Mouse (Mus musculus) c-Kit-positive CD71-positive TER-119-negative erythroid progenitor cells, embryonic 14.5 days (primary cell): ENCODE results near the gene Haus5.

Source experiments
- DNase-seq: peaks from one replicate; pipeline ENCODE4 v3.0.0-alpha.2; 2013; ENCODE audit warnings: low read depth

Haus5 gene

DNA sequence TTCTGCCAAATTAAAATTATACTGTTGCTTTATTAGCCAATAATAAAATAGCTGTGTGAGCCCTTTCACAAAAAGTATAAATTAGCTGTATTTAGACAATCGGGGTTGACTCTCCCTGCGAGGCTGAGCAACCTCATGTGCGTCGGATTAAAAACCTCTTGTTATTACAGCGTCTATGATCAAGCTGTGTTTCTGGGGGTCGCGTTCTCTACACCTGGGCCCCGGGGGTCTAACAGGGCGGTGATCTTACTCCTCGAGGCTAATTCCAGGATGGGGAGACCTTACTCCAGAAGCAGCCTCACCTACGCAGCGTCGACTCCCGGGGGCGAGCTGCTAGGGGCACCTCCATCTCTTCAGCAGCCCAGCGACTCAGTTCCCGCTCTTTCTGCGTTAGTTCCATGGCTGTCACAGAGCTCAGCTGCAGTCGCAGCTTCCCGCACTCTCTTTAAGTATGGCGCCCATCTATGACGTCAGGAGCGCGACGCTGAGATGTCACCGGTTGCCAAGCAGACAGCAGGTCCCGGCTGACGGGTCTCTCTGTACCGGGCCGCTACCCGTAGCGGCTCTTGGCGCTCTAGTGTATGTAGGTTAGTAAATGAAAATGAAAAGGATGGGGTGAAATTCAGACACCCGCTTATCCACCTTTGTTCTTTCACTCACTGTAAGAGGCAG, at the start of gene Haus5:
Gene Haus5 (minus strand): TSS at position 466 of the 672 bp plus-strand sequence.
- peak; percentile 92 for DNase-seq

DNA sequence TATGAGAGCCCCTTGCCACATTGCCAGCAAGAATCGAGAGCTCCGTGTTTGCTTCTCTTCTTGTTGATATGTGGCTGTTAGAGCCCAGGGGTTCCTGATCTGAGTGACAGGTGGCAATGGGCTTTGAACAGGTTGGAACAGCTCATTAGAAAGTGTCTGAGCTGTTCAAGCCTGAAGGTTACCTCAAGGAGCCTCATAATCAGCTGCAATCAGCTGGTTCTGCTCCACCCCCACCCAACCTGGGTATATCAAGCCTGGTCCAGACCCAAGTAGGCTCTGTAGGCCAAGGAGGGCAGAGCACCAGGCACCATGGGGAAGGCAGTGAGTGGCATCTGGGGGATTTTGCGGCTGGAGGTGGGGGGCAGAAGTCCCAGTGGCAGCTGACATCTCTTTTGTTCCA, 47.1 kb upstream of the Haus5 start, which contains the start of gene Atp4a:
Gene Atp4a (plus strand): TSS at position 268 of the 400 bp plus-strand sequence.
- DNase-seq = no peak

DNA sequence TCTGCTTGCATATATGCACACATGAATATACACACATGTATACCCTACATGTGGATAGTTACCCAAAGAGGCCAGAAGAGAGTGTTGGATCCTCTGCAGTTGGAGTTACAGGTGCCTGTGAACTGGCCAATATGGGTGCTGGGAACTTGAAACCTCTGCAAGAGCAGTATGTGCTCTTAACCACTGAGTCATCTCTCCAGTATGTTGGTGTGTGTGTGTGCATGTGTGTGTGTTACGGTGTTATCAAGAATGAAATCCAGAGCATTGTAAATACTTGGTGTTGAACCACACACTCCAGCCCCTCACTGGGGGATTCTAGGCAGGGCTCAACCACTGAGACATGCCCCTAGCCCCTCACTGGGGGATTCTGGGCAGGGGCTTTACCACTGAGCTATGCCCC, 42.6 kb upstream of the Haus5 start:
- no peak for DNase-seq

DNA sequence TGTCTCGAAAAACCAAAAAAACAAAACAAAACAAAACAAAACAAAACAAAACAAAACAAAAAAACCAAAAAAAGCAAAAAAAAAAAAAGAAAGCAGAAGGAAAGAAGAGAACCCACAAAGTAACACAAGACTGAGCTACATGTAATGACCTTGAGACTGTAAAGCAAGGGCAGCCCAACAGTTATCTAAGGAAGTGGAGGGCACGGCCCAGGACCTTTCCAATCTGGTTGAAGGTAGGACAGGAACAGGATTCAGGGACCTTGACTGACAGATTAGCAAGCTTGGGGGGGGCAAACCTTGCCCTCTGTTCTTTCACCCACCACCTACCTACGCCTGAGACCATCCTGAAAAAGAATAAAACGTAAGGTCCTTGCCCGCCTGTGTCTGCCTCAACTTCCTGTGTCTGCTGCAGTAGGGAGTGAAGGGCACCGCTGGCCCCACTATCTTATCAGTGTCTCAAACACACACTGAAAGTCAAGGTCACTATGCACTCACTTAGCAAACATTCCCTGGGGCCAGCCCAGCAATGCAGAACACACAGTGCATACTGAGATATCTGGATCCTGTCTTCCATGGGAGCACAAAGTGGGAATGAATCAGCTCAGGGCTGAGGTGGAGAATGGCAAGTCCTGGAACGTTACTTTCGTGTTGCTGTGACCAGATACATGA, 41.6 kb upstream of the Haus5 start:
- DNase-seq = no peak

DNA sequence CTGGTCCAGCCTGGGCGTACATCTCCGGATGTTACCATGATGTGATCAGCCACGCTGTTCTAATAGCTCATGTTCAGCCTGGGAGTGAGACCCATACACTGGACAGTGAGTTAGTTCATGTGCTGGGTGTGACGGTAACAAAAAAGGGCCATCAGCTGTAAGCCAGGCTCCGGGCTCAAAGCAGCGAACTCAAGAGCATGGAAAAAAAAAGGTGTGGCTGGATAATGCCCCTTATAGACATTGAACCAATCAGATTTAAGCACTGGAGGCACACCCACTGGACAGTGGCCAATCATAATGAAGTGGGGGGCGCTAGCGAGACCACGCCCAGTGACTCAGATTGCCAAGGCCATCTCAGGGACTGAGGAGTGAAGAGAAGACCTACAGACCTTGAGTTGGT, 33.8 kb upstream of the Haus5 start, which contains the start of gene 2200002J24Rik:
Gene 2200002J24Rik (plus strand): TSS at position 338 of the 400 bp plus-strand sequence.
- peak; percentile 50 for DNase-seq

DNA sequence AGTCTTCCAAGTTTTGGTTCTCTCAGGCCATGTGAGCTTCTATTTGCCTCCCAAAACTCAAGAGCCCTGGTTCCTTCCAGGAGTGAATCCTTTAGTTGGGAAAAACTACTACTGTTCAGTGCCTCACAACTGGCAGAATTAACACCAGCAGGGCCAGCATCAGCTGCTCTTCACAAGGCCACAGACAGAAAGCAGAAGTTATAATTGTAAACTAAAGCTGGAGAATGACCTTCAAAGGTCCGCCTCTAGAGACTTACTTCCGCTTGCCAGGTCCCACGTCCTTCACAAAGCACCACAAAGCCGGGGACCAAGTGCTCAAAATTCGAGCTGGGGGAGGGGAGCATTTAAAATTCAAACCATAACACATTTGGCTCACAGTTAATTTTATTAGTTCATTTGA, 33.3 kb upstream of the Haus5 start:
- DNase-seq = no peak

DNA sequence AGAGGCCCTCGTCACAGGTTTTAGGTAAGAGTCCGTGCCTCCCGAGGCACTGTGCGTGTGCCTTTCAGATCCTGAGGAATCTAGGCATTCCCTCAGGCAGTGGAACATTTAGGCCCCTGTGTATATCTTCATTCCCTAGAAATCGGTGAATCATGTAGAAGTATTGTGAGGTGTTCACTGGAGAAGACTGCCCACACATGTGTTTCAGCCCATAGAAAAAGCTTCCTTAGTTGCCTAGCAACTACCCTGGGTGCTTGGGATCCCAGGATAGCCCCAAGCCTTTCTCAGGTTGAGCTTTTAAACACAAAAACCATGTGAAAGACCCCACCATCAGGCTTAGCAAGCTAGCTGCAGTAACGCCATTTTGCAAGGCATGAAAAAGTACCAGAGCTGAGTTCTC, 23.5 kb upstream of the Haus5 start:
- no peak for DNase-seq

DNA sequence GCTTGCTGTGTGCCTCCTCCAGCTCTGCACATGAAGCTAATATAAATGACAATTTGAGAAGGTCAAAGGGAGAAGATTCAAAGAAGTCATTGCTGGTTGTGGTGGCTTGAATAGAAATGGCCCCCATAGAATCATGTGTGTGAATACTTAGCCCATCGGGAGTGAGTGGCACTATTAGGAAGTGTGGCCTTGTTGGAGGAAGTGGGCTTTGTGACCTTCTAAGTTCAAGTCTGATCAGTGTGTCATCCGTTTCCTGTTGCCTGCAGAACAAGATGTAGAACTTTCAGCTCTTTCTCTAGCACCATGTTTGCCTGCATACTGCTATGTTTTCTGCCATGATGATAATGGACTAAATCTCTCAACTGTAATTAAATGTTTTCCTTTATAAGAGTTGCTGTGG, 18.6 kb upstream of the Haus5 start:
- DNase-seq = no peak

DNA sequence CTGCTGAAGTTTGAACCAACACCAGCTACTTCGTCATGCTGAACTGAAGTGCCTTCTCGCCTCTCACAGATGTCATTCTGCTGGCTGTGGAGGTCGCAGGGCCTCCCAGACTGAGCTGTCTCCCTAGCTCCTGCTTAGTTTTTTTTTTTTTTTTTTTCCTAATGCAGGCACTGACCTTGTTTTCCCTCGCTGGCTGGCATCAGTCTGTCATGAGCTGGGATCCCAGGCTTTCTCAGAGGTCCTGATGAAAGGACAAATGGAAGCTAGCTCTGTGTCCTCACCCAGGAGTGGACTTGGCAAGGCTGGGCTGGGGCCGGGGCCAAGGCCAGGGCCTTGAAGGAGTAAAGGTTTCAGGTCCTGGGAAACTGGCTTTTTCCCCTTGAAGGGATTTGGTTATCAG, 17.1 kb upstream of the Haus5 start:
- DNase-seq = no peak

DNA sequence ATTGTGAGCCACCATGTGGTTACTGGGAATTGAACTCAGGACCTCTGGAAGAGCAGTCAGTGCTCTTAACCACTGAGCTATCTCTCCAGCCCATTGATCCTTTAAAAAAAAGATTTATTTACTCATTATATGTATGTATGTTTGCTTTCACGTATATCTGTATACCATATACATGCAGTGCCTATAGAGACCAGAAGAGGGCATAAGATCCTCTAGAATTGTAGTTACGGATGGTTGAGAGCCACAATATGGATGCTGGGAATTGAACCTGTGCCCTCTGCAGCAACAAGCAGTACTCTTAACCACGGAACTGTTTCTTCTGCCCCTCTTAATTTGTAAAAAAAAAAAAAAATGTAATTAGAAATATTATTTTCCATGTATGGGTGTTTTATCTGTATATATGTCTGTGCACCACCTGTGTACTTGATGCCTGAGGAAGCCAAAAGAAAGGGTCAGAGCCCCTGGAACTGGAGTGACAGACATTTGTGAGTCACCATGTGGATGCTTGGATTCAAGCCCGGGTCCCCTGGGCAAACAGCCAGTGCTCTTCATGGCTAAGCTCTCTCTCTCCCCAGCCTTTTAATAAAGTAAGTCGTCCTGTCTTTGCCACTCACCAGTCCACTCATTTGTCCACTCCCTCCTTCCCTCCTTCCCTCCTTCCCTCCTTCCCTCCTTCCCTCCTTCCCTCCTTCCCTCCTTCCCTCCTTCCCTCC, 13.6 kb upstream of the Haus5 start:
- DNase-seq = no peak

DNA sequence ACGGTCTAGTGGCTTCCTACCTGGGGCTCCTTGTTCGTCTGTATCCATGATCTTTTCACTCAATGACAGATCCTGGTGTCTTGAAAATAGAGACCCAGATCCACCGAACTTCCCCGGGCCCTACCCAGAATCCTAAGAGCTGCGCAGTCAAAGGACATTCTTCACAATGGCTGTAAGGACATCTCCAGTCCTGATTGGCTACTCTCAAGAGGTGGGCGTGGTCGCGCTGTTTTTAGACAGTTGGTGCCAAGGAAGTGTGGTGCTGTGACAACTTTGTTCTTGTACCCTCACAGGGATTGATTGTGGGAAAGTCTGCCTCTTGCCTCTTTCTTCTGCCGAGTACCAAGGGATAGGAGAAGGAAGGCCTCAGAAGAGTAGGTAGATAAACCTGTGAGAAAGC, 6.7 kb upstream of the Haus5 start, which contains the start of gene Pmis2:
Gene Pmis2 (minus strand): TSS at position 126 of the 400 bp plus-strand sequence.
- DNase-seq = no peak

DNA sequence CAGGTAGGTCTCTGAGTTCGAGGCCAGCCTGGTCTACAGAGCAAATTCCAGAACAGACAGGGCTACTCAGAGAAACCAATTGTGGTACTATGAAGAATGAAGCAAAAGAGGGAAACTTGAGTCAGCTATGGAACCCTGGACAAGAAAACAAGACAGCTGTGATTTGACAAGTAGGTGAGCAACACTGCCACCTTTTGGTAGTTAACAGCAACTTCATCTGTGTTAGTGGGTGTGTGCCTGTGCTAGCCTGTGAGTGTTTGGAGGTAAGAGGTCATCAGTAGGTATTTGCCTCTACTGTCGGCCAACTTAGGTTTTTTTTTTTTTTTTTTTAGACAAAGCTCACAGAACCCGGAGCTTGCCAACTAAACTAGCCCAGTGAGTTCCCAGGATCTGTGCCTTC, 4.4 kb upstream of the Haus5 start:
- peak; percentile 52 for DNase-seq

DNA sequence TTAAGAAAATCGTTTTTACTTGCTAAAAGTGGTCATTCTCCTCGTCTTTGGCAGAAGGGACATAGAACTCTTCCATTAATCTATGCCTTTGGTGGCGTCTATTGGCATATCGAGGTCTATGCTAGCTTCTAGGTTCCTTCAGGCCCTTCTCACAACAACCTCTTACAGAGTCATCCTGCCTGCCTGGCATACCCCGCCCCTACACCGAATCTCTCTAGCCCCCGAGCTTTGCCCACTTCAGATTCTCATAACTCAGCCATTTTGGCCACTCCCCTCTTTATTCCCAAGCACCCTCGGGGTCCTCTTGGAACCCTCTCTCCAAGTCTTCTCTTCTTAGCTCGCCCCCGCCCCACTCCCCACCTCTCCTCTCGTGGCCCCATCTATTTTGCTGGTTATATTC, 527 bp upstream of the Haus5 start:
- DNase-seq = no peak

DNA sequence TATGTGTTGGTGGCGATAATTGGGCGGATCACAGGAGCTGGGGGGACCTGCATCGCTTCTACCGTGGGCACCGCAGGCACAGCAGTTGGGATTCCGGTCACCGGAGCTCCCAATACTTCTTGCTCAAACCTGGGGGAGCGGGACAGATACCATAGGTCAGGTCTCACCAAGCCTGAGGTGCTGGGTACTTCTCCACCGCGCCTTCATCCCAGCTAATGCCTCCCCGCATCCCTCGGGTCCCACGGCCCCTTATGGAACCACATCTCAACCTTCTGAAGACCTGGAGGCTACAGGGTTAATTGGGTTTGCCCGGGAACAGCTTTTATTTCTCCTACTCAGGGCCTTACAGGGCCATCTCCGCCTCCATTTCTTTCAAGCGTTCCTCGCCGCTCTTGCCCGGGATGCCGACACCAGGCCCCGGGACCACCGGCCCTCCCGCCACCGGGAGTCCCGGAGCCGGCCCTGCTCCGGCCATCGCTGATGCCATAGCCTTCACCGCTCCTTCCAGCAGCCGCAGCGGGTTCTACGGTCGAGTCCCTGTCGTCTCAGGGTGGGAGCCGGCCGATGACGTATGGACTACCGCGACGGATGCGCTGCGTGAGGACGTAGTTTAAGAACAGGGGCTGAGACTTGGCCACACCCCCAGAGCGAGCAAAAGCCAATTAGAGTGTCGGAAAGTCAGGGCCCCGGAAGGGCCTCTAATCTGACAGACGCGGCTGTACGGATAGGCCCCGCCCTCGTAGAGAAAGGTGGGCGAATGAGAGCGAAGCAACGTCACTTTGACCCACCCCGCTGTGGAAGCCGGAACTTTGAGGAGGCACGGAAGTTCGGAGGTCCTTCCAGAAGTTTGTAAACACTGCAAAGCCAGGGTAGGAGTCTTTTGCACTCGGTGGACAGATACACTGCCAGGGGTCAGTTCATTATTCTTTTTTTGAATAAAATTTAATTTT, 14.9 kb downstream of the Haus5 start, which contains the start of gene Rbm42:
Gene Rbm42 (minus strand): TSS at position 727 of the 950 bp plus-strand sequence.
- peak; percentile 99 for DNase-seq

DNA sequence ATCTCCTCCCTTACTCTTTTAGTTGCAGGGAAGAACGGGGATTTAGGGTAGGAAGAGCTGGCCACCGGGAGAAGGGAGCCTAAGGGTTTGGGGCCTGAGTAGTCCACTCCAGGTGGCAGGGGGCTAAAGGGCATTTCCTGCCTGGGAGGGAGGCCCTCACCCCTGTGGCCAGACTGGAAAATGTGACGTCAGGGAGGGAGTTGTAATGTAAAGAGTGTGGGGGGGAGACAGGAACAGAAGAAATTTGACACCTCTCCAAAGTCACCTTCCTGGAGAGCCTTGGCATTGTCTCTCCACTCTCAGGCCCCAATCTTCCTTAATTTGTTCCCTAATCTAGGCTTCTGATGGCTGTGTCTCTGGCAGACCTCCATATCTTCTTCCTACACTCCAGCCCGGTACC, 25.7 kb downstream of the Haus5 start:
- DNase-seq = no peak

DNA sequence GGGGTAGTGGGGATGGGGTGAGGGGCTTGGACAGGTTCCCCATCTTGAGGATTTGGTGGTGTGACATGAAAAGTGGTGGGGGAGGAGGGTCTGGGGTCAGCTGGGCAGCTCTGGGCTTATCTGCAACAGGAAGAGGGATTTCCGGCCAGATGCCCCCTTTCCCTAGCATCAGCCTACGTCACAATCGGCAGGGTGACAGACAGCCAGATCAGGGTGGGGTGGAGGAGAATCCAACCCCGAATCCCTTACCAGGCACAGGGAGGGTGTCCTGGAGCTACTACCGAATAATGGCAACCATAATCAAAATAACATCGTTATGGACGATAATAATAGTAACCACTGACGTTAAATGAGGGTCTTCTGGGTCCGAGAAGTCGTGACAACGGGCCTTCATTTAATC, 28.4 kb downstream of the Haus5 start:
- DNase-seq = no peak

DNA sequence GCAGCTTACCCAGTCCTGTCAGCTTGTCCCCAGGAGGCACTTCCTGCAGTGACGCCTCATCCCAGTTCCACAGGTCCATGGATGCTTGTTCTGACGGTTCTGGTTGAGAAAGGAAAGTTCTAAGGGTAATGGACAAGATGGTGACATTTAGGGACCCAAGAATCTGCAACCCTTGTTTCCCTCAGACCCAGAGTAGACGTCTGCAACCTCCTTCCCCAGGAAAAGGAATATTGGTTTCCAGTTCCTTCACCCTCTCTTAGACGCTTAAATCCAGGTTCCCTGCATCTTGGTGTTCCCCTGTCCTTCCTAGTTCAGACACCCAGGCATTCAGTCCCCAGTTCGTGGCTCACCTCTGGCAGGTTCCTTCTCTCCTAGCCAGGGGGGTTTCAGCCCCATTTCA, 29.0 kb downstream of the Haus5 start, which contains the start of gene Etv2:
Gene Etv2 (minus strand): TSS at position 101 of the 400 bp plus-strand sequence.
- no peak for DNase-seq

DNA sequence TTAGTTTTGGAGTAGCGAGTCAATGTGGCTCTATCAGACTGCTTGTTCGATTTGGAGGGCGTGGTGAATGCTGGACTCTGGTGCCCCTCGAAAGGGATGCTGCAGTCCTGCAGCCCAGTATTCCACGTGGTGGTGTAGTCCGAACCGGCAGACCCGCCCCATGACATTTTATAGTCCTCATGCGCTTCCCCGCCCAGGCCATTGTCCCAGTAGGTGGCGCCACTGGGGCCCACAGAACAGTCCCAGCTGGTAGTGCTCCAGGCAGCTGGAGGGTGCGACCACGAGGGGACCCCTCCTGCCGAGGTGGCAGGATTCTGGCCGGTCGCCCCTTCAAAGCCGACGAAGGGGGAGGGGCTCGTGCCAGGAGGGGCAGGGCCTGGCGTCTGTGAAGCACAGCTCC, 30.2 kb downstream of the Haus5 start:
- peak; percentile 45 for DNase-seq

DNA sequence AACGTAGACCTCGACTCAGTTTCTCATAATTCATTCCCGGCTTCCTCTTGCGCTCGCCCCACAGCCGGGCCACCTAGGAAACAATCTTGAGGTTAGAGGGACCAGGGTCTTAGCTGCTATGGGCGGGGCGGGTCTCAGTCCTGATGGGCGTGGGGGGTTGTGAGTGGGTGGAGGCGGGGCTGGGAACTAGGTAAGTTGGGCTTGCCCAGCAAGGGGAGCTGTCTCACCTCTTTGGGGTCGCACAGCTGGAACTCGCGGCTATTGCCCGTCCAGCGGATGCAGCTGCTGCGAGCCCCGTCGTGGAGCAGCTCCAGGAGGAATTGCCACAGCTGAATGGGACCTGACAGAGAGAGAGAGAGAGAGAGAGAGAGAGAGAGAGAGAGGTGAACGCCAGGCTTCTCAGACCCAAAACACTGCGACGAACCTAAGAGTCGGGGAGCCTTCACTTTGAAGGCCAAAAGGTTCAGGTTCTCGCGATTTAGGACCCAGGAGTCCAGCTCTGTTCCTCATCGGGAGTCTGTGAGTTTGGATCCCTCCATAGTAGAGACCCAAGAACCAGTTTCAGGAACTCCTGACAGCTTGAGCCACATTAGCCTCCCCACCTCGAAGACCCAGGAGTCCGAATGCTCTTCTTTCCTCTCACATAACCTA, 30.9 kb downstream of the Haus5 start:
- no peak for DNase-seq

DNA sequence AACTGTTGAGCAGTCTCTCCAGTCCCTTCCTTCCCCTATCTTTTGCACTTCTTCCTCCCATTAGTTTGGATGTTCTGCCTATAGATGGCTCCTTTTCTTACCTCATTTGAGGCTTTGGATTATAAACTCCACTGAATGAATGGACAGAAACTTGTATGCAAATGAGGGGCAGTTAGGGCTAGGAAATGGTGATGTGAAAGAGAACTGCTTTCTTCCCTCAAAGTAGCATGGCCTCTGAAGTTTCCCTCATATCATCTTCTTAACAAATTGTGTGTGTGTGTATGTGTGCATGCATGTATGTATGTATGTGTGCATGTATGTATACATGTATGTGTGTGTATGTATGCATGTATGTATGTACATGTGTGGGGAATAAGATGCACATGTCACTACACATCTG, 35.8 kb downstream of the Haus5 start:
- DNase-seq = no peak

DNA sequence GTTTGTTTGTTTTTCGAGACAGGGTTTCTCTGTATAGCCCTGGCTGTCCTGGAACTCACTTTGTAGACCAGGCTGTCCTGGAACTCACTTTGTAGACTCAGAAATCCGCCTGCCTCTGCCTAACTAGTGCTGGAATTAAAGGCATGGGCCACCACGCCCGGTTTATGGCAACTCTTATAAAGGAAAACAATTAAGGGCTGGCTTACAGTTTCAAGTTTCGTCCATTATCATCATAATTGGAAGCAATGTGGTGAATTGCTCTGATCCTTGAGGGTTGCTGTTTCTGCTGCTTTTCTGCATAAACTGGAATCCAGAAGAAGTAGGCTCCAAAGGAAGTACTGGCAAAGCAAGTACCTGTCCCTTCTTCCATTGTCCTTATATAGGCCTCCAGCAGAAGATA, 38.1 kb downstream of the Haus5 start:
- DNase-seq = no peak
